Mouse (Mus musculus) myocyte (in vitro differentiated cells): ENCODE data around the gene Bcl2l1.

Experiments used
- CEBPB ChIP-seq: IDR thresholded peaks from 2 replicates; pipeline ENCODE4 v1.6.1; 2011; ENCODE audit warnings: mild to moderate bottlenecking, moderate library complexity; ENCODE audit not compliant: poor library complexity, insufficient read depth, severe bottlenecking
- E2F4 ChIP-seq: IDR thresholded peaks from one replicate; pipeline ENCODE4 v1.6.1; 2011; ENCODE audit warnings: mild to moderate bottlenecking, control low read depth, moderate library complexity; ENCODE audit not compliant: insufficient read depth
- MAX ChIP-seq: IDR thresholded peaks from one replicate; pipeline ENCODE4 v1.6.1; 2011; ENCODE audit warnings: low read depth, mild to moderate bottlenecking, control low read depth
- MYOG ChIP-seq, 3 experiments: IDR thresholded peaks; one replicate each; pipeline ENCODE4 v1.6.1; 2011; ENCODE audit warnings: control low read depth in 2 of 3, low read depth in 2 of 3, mild to moderate bottlenecking in 2 of 3; ENCODE audit not compliant: insufficient read length in 2 of 3, control insufficient read depth in 1 of 3, insufficient read depth in 1 of 3
- POLR2A ChIP-seq: IDR thresholded peaks from one replicate; pipeline ENCODE4 v1.6.1; 2011; ENCODE audit warnings: low read depth, mild to moderate bottlenecking, control low read depth, moderate library complexity; ENCODE audit not compliant: insufficient read length
- POLR2AphosphoS2 ChIP-seq: IDR thresholded peaks from one replicate; pipeline ENCODE4 v1.6.1; 2011; ENCODE audit warnings: low read depth, control low read depth; ENCODE audit not compliant: insufficient read length
- REST ChIP-seq: IDR thresholded peaks from one replicate; pipeline ENCODE4 v1.6.1; 2011; ENCODE audit warnings: mild to moderate bottlenecking, control low read depth, moderate library complexity; ENCODE audit not compliant: insufficient read depth, insufficient read length
- TCF12 ChIP-seq: IDR thresholded peaks from one replicate; pipeline ENCODE4 v1.6.1; 2011; ENCODE audit warnings: mild to moderate bottlenecking, control low read depth; ENCODE audit not compliant: poor library complexity, insufficient read depth, severe bottlenecking
- TCF3 ChIP-seq: IDR thresholded peaks from one replicate; pipeline ENCODE4 v1.6.1; 2011; ENCODE audit warnings: low read depth, control low read depth; ENCODE audit not compliant: insufficient read length
- USF1 ChIP-seq: IDR thresholded peaks from one replicate; pipeline ENCODE4 v1.6.1; 2011; ENCODE audit warnings: low read depth, mild to moderate bottlenecking, control low read depth, moderate library complexity

GRCm38 (mm10) chr2:152821566-152821965 is 10.0 kb downstream of the Bcl2l1 start:
- TF ChIP-seq POLR2AphosphoS2 (no peak), CEBPB (no peak), POLR2A (no peak), MAX (no peak), E2F4 (no peak), MYOG (IDR thresholded peaks at IDR 0.05; ENCODE audit: control insufficient read depth in 1 of 3, insufficient read depth in 1 of 3, insufficient read length in 2 of 3, low read depth in 2 of 3) (no peak), USF1 (no peak), TCF12 (no peak), TCF3 (no peak), REST (no peak)
